Mouse (Mus musculus): ENCODE data around the gene Ttc3.
"Not testable (repeated sequence)": the region's sequence is repeated elsewhere in the genome, so short reads cannot be mapped to it uniquely, and the experiment has no call there.

The Ttc3 gene

DNA sequence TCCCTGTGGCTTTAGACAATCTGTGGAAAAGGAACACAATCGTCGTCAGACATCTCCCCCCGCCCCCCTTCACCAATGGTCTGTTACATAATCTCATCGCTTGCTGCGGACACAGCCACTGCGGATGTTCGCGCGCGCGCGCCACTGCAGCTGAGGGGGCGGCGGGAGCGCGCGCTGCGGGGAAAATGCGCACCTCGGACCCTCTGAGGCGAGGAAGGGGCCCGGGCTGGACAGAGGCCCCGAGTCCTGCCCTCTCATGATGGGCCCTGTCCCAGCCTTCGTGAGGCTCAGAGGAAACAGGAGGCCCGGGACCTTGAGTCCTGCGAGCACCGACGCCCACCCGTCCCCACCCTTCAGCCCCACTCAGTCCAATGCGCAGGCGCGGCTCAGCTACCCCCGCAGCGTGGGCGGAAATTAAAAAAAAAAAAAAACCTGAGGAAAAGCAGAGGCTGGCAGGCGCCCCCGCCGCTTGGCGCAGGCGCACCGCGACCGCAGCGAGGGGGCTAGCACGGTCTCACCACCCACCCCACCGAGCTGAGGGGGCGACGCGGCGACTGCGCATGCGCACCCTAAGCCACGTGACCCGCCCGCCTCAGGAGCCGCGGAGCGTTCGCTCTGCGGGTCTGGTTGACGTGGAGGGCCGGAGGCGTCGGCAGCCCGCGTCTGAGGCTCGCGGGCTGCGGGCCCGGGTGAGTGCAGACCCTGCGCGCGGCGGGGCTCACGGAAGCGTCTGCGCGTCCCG is at the start of gene Ttc3:
Ttc3 (plus strand) TSS at position 446 of the 742 bp plus-strand sequence.
- DNase-seq (ENCODE audit: low read depth, low spot score): peak; percentile 96

- DNase-seq (ENCODE audit: low read depth, low spot score): no peak
Measured at GRCm38 (mm10) chr16:94323681-94324080, 46.7 kb upstream of the Ttc3 start.

GRCm38 (mm10) chr16:94326008-94326407 is 44.4 kb upstream of the Ttc3 start:
- no peak for DNase-seq (ENCODE audit: low read depth, low spot score)

DNA sequence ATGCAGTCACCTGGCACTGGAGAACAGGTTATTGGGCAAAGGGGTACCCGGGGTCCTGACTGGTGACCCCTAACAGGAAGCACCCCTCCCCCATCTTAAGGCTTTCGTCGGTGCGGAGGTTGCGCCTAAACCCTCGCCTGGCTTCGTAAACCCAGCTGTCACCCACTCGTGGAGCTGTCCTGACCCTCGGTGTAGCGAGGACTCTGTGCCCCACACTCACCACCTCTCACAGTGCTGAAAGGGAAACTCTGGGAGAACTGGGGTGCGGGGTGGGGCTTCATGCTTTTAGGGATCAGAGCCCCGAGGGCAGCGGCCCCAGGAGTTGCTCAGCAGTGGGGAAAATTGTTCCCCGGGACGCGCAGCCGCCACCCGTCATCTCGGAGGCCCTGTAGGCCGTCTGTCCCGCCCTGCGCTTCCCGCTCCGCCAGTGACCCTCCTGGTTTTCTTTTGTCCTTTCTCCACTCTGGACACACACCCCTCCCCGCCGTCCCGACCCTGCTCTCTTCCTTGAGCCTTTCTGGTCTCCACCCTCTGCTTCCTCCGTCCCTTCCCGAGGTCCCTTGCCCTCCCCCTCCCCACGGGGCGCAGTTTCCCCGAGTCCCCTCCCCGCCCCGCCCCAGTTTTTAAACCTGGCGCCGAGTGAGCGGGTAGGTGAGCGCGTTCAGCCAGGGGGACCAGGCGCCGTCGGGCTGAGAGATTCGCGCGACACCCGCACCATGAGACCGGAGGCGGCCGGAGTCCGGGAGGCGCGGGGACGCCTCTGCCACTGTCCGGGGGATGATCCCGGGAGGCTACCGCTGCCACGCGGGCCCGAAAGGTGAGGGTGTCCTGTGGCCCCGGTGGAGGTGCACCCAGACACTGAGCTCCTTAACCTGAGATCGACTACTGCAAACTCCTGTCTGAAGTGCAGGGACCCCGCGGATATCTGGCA is 42.4 kb upstream of the Ttc3 start, which contains the start of gene Ripply3:
Ripply3 (plus strand) TSS at position 640 of the 931 bp plus-strand sequence.
- DNase-seq (ENCODE audit: low read depth, low spot score): no peak

- no peak for DNase-seq (ENCODE audit: low read depth, low spot score)
Measured at GRCm38 (mm10) chr16:94328881-94329867, 41.2 kb upstream of the Ttc3 start.

GRCm38 (mm10) chr16:94330429-94330828 is 40.0 kb upstream of the Ttc3 start:
- no peak for DNase-seq (ENCODE audit: low read depth, low spot score)

- DNase-seq (ENCODE audit: low read depth, low spot score): no peak
Measured at GRCm38 (mm10) chr16:94331233-94331885, 39.1 kb upstream of the Ttc3 start.

- no peak for DNase-seq (ENCODE audit: low read depth, low spot score)
Measured at GRCm38 (mm10) chr16:94331886-94332252, 38.5 kb upstream of the Ttc3 start.

- DNase-seq (ENCODE audit: low read depth, low spot score): no peak
Measured at GRCm38 (mm10) chr16:94335656-94336055, 34.8 kb upstream of the Ttc3 start.

- DNase-seq (ENCODE audit: low read depth, low spot score): not testable (repeated sequence)
Measured at GRCm38 (mm10) chr16:94339164-94340160, 31.0 kb upstream of the Ttc3 start.

GRCm38 (mm10) chr16:94345733-94346132 is 24.7 kb upstream of the Ttc3 start:
- no peak for DNase-seq (ENCODE audit: low read depth, low spot score)

- no peak for DNase-seq (ENCODE audit: low read depth, low spot score)
Measured at GRCm38 (mm10) chr16:94347080-94347731, 23.2 kb upstream of the Ttc3 start.

GRCm38 (mm10) chr16:94348779-94349178 is 21.6 kb upstream of the Ttc3 start:
- no peak for DNase-seq (ENCODE audit: low read depth, low spot score)

- no peak for DNase-seq (ENCODE audit: low read depth, low spot score)
Measured at GRCm38 (mm10) chr16:94349588-94350286, 20.7 kb upstream of the Ttc3 start.

DNA sequence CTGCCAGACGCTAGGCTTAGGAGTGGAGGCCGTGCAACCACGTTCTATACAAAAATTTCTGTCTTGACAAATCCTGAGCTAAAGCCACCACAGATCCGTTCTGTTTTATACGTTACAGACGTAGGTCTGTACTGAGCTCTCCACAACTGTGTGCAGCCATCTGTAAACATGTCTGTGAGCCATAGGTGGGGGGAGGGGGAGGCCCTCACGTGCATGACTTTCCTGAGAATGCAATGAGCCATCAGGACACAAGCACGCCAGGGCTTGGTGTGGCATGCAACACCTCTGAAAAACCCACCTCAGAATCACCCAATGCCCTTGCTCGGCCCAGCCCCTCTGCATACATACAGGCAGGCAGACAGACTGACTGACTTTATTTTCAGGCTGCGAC is 20.1 kb upstream of the Ttc3 start:
- DNase-seq (ENCODE audit: low read depth, low spot score): no peak

DNA sequence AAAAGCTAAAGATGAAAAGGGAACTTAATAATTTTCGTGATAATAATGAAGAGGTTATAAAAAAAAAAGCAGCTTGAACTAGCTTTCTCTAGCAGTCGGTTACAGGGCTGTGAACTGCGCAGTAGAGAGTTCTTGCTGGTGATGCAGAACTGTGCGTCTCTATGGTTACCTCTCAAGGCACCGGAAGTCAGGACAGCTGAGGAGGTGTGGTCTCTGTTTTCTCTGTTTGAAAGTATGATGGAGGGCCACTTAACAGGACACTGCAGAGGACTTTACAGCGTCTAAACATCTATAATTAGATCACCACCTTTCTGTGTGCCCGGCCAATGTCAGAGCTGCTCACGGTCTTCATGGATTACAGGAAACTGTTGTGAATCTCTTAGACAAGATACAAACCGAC is 16.0 kb upstream of the Ttc3 start:
- DNase-seq (ENCODE audit: low read depth, low spot score): no peak

- no peak for DNase-seq (ENCODE audit: low read depth, low spot score)
Measured at GRCm38 (mm10) chr16:94356046-94356445, 14.4 kb upstream of the Ttc3 start.

DNA sequence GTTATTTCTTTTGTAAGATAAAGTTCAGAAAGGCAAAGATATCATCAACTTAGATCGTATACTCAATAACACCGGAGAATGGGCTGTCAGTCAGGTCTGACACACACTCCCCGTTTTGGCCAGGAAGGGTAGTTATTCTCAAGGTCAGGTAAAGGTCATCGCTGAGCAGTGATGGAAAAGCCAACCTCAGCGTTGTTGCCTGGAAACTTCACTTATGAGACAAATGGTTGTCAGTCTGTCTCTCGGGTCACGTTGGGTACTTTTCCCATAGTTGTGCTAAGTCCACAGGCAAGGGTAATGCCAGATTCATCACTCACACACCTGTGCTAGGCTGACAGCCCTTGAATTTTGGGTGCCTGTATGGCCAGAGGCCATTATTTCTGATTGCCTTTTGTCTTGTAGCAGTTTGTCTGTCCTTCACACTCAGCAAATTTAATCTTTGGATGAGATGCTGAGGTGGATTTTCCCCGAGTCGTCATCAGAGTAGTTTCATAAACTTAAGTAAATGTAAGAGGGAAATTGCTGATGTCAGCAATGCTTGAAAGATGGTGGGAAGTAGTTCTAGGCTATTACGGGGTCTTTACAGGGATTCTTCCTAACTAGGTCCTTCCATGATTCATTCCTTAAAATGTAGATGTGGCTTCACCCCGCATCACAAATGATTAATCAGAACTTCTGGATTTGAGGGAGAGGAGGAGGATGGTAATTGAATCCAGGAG is 13.5 kb upstream of the Ttc3 start:
- DNase-seq (ENCODE audit: low read depth, low spot score): no peak

Data from brain, embryonic 18.5 days (tissue).